Mouse (Mus musculus): Measurements from ENCODE around the gene B3gnt8.
A peak's percentile ranks its signal among the peaks of the same experiment; 100 is the strongest.

Gene B3gnt8

GRCm38 (mm10) chr7:25619722-25619991 lies 6.8 kb upstream of the B3gnt8 start:
- peak in 1 of 2 experiments; percentile 4 for DNase-seq

GRCm38 (mm10) chr7:25620101-25620500 lies 6.4 kb upstream of the B3gnt8 start:
- DNase-seq: peak in 1 of 2 experiments; percentile 4

- DNase-seq: peak in 1 of 2 experiments; percentile 16
These were observed 5.7 kb upstream of the B3gnt8 start for GRCm38 (mm10) chr7:25620751-25621150.

- no peak for DNase-seq
These were observed 2.5 kb upstream of the B3gnt8 start for GRCm38 (mm10) chr7:25623857-25624370.

- peak in 1 of 2 experiments; percentile 76 for DNase-seq
These were observed 1.6 kb upstream of the B3gnt8 start for GRCm38 (mm10) chr7:25624851-25625250.

GRCm38 (mm10) chr7:25625594-25626250 lies 732 bp upstream of the B3gnt8 start:
- DNase-seq: peak in 1 of 2 experiments; percentile 56

GRCm38 (mm10) chr7:25627431-25628322 lies 1.2 kb downstream of the B3gnt8 start:
- DNase-seq: peak; percentile 81 to 85

- no peak for DNase-seq
These were observed 1.8 kb downstream of the B3gnt8 start for GRCm38 (mm10) chr7:25628323-25628620.

- DNase-seq: no peak
These were observed 6.2 kb downstream of the B3gnt8 start for GRCm38 (mm10) chr7:25632679-25633078.

- DNase-seq: peak in 1 of 2 experiments; percentile 64
These were observed 9.9 kb downstream of the B3gnt8 start for GRCm38 (mm10) chr7:25636373-25636772.

GRCm38 (mm10) chr7:25637099-25637498 lies 10.6 kb downstream of the B3gnt8 start:
- no peak for DNase-seq

- DNase-seq: no peak
These were observed 13.3 kb downstream of the B3gnt8 start for GRCm38 (mm10) chr7:25639754-25640153.

GRCm38 (mm10) chr7:25644136-25644535 lies 17.7 kb downstream of the B3gnt8 start:
- no peak for DNase-seq

- DNase-seq: no peak
These were observed 18.2 kb downstream of the B3gnt8 start for GRCm38 (mm10) chr7:25644631-25645030.

GRCm38 (mm10) chr7:25645074-25645473 lies 18.6 kb downstream of the B3gnt8 start:
- DNase-seq: no peak

GRCm38 (mm10) chr7:25647574-25648123 lies 21.2 kb downstream of the B3gnt8 start:
- no peak for DNase-seq

- peak in 1 of 2 experiments; percentile 39 for DNase-seq
These were observed 23.4 kb downstream of the B3gnt8 start for GRCm38 (mm10) chr7:25649839-25650238.

- peak in 1 of 2 experiments; percentile 39 for DNase-seq
These were observed 24.8 kb downstream of the B3gnt8 start for GRCm38 (mm10) chr7:25651281-25651680.

GRCm38 (mm10) chr7:25652244-25652759 lies 25.8 kb downstream of the B3gnt8 start:
- DNase-seq: no peak

- no peak for DNase-seq
These were observed 29.4 kb downstream of the B3gnt8 start for GRCm38 (mm10) chr7:25655601-25656428.

- DNase-seq: no peak
These were observed 31.3 kb downstream of the B3gnt8 start for GRCm38 (mm10) chr7:25657785-25658184.

GRCm38 (mm10) chr7:25658657-25659472 lies 32.4 kb downstream of the B3gnt8 start, which contains the start of the genes Bckdha and Exosc5:
TSS of gene Bckdha (minus strand) at chr7:25658981.
TSS of gene Exosc5 (plus strand) at chr7:25659164.
- DNase-seq: peak; percentile 99

Data from lung, postnatal 4 days (tissue).